Mouse (Mus musculus): Measurements from ENCODE around the gene Kcnk4. TPM values are rescaled to one million over a fixed set of nuclear protein-coding genes. Genes with fewer than 3 reads are reported as not detected.

Gene Kcnk4
- total and polyA plus RNA-seq, 3 experiments: 0.21 to 0.80 TPM; not detected in 1

DNA sequence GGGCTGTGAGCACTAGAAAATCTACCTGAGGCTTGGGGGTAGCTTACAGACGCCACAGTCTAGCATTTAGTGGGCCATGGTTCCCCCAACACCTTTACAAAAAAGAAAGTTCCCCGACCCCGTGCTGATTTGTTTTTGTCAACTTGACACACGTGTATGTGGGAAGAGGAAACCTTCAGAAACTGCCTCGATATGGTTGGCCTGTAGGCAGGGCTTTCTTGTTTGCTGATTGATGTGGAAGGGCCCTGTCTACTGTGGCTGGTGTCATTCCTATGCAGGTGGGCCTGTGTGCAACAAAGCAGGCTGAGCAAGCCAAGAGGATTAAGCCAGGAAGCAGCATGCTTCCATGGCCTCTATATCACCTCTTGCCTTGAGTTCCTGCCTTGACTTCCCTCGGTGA lies 21.3 kb downstream of the Kcnk4 start:
- TF ChIP-seq UBTF (IDR thresholded peaks at IDR 0.05; ENCODE audit: low read depth, low read length) (no peak), MXI1 (IDR thresholded peaks at IDR 0.05; ENCODE audit: low read depth, low read length) (no peak), IRF4 (IDR thresholded peaks at IDR 0.05; ENCODE audit: low read depth, low read length) (no peak), ETS1 (conservative IDR thresholded peaks at IDR 0.05; ENCODE audit: low read depth, low read length) (no peak), TCF12 (IDR thresholded peaks at IDR 0.05; ENCODE audit: low read depth, low read length) (no peak), SMC3 (IDR thresholded peaks at IDR 0.05; ENCODE audit: low read depth, low read length) (no peak), ELF1 (IDR thresholded peaks at IDR 0.05; ENCODE audit: low read depth, low read length) (no peak), MAZ (IDR thresholded peaks at IDR 0.05; ENCODE audit: low read depth, low read length) (no peak), NELFE (IDR thresholded peaks at IDR 0.05; ENCODE audit: low read depth, low read length) (no peak), ZKSCAN1 (IDR thresholded peaks at IDR 0.05; ENCODE audit: borderline replicate concordance, low read depth, low read length) (no peak), HCFC1 (IDR thresholded peaks at IDR 0.05; ENCODE audit: low read depth, low read length) (no peak), KAT2A (IDR thresholded peaks at IDR 0.05; ENCODE audit: insufficient replicate concordance, low read length) (no peak), ZMIZ1 (IDR thresholded peaks at IDR 0.05; ENCODE audit: low read depth, low read length) (no peak), CTCF (conservative IDR thresholded peaks at IDR 0.05 in 1 of 2, IDR thresholded peaks at IDR 0.05 in 1 of 2; ENCODE audit: low read depth in 2 of 2, low read length in 2 of 2) (no peak), USF1 (IDR thresholded peaks at IDR 0.05; ENCODE audit: low read depth, low read length) (no peak), CHD1 (IDR thresholded peaks at IDR 0.05; ENCODE audit: low read depth, low read length) (no peak), TBP (conservative IDR thresholded peaks at IDR 0.05; ENCODE audit: low read depth, low read length) (no peak), JUND (conservative IDR thresholded peaks at IDR 0.05; ENCODE audit: low read depth, low read length) (no peak)
- dilution Hi-C loops (cut with MboI; ENCODE audit: extremely low pct_ligation_motif_present, extremely low pct_unique_long_range_greater_than_20kb, low sequenced_read_pairs): no loop called here

GRCm38 (mm10) chr19:6912205-6912970 lies 21.9 kb downstream of the Kcnk4 start:
- Histone ChIP-seq H3K4me2 (ENCODE audit: insufficient read depth, low read depth, poor library complexity, severe bottlenecking) (no peak overlapping the region), H3K79me2 (replicated peaks; ENCODE audit: control insufficient read depth, extremely low read depth, insufficient read depth, poor library complexity, severe bottlenecking) (peaks cover 21% of the 10 kb centered on the region), H3K9me3 (replicated peaks; ENCODE audit: low read length) (no peaks in the 10 kb centered on the region), H3K36me3 (replicated peaks in 1 of 2; ENCODE audit: control insufficient read depth in 1 of 2, insufficient read depth in 1 of 2, low read length in 1 of 2) (peaks cover 31 to 66% of the 10 kb centered on the region in 2 experiments), H3K27me3 (replicated peaks) (no peaks in the 10 kb centered on the region), H3K27ac (ENCODE audit: insufficient read depth, low read depth) (no peak overlapping the region), H3K9ac (ENCODE audit: insufficient read depth, low read depth) (no peak overlapping the region), H3K4me3 (replicated peaks in 1 of 3; ENCODE audit: low read depth in 2 of 3, low read length in 2 of 3, poor library complexity in 1 of 3) (no peak overlapping the region), H3K4me1 (ENCODE audit: control insufficient read depth in 1 of 2, insufficient read depth in 2 of 2) (peaks cover 10 to 28% of the 10 kb centered on the region in 2 experiments; a peak in 3 of 4 replicates)
- no peak for TF ChIP-seq JUN (IDR thresholded peaks at IDR 0.05; ENCODE audit: insufficient read depth, low read depth, low read length)
- no peak for TF ChIP-seq ZNF384 (IDR thresholded peaks at IDR 0.05; ENCODE audit: low read depth, low read length)
- TF ChIP-seq IRF4 (IDR thresholded peaks at IDR 0.05; ENCODE audit: low read depth, low read length): no peak
- no peak for TF ChIP-seq ZKSCAN1 (IDR thresholded peaks at IDR 0.05; ENCODE audit: borderline replicate concordance, low read depth, low read length)
- TF ChIP-seq E2F4 (IDR thresholded peaks at IDR 0.05; ENCODE audit: insufficient replicate concordance, low read depth, low read length): no peak
- no peak for TF ChIP-seq SIN3A (IDR thresholded peaks at IDR 0.05; ENCODE audit: low read length)
- dilution Hi-C loops (cut with MboI; ENCODE audit: extremely low pct_ligation_motif_present, extremely low pct_unique_long_range_greater_than_20kb, low sequenced_read_pairs): no loop called here
- in situ Hi-C loops (cut with MboI; ENCODE audit: low pct_ligation_motif_present, low pct_unique_long_range_greater_than_20kb, low sequenced_read_pairs): no loop called here
- no peak for DNase-seq (ENCODE audit: extremely low read depth)

More for the DNA sequence above, 21.3 kb downstream of the Kcnk4 start:
- no peak for DNase-seq (ENCODE audit: extremely low read depth)
- H3K4me1 ChIP-seq (ENCODE audit: control insufficient read depth in 1 of 2, insufficient read depth in 2 of 2): peaks cover 8 to 22% of the 10 kb centered on the region in 2 experiments; a peak in 3 of 4 replicates
- H3K79me2 ChIP-seq (replicated peaks; ENCODE audit: control insufficient read depth, extremely low read depth, insufficient read depth, poor library complexity, severe bottlenecking): peaks cover 18% of the 10 kb centered on the region
- no peak overlapping the region for H3K9ac ChIP-seq (ENCODE audit: insufficient read depth, low read depth)
- H3K36me3 ChIP-seq (replicated peaks in 1 of 2; ENCODE audit: control insufficient read depth in 1 of 2, insufficient read depth in 1 of 2, low read length in 1 of 2): peaks cover 31 to 61% of the 10 kb centered on the region in 2 experiments
- H3K4me2 ChIP-seq (ENCODE audit: insufficient read depth, low read depth, poor library complexity, severe bottlenecking): no peak overlapping the region
- H3K4me3 ChIP-seq (replicated peaks in 1 of 3; ENCODE audit: low read depth in 2 of 3, low read length in 2 of 3, poor library complexity in 1 of 3): no peak overlapping the region
- no peak overlapping the region for H3K27ac ChIP-seq (ENCODE audit: insufficient read depth, low read depth)
- no peaks in the 10 kb centered on the region for H3K27me3 ChIP-seq (replicated peaks)
- no peaks in the 10 kb centered on the region for H3K9me3 ChIP-seq (replicated peaks; ENCODE audit: low read length)
- in situ Hi-C loops (cut with MboI; ENCODE audit: low pct_ligation_motif_present, low pct_unique_long_range_greater_than_20kb, low sequenced_read_pairs): no loop called here

Measured in CH12.LX (cell line).